Mouse (Mus musculus) thymus, postnatal 10 days (tissue): ENCODE measurements around the gene Rpp14.

Experiments
- DNase-seq, 2 experiments: peaks; one replicate each; pipeline ENCODE4 v3.0.0; 2021; ENCODE audit warnings: low spot score in 2 of 2

The Rpp14 gene

DNA sequence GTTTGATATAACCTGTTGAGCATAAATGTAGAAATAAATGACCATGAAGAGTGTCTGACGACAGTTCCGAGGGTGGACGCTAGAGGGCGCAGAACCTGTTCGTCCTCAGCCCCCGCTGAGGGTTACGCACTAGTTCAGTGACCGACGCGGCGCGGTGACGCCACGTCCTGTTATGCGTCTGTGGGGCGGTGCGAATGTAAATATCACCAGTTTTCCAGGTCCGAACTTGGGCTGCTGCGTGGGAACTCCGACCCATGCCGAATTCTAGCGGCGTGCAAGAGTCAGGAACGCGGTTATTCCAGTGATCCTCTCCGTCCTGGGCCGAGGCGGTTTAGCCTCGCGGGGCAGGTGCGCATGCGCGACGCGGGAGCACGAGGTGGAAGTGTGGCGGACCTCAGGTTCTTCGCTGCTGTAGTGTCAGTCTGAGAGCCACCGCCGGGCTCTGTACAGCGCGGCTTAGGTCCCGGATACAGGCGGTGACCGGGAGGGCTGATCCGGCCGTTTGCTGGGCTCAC, at the start of gene Rpp14:
Gene Rpp14 (plus strand): TSS at position 203 of the 515 bp plus-strand sequence.
- DNase-seq = peak; percentile 87 to 94

DNA sequence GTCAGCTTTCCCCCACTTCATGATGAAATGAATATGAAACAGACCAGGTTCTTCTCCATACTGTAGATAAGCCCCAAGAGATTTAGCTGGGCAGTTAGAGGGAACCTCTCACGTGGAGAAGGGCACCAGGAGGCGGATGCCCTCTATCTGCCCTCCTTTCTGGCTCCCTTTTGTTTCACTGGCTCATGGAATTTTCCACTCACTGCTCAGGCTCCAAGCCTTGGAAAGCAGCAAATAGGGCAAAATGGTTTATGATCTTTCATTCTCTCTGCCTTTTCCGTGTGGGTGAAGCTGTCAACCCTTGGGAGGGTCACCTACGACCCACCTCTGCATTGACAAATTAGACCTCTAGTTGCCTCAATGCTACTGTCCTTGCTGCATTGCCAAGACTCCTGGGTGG, 49.6 kb upstream of the Rpp14 start:
- no peak for DNase-seq

DNA sequence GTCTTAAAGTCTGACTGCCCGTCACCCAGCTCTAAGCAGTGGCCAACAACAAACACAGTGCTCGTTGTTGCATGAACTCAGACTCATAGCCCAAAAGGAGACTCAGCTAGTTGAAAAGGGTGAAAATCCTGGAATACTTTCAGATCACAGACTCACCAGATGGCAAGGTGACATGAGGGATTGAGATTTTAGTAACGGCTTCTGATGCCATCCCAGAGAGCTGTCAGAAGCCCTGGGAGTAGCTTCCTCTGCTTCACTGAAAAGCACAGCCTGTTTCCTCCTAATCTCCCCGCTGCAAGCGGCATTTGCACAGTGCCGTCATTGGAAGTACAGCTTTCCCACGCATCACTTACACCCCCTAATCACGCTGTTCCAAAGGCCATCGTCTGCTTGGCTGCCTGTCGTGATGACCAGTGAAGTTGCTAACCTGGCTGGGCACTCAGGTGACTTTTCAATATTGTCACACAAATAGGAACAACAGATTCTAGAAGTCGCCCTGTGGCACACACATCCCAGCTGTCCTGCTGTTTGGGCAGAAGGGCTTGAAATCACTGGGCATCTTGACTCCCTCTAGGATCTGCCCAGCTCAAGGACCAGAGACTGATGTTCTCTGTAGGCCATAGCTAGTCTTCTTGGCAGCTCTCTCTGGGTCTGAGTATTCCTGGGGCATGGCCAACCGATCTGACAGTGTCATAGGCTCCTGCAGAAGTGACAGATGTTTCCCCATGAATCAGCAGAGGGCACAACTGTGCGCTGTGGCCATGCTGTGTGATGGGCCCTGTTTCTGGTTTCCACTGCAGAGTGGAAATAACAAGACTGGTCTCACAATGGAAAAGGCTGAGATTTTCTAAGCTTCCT, 47.9 kb upstream of the Rpp14 start:
- DNase-seq = no peak

DNA sequence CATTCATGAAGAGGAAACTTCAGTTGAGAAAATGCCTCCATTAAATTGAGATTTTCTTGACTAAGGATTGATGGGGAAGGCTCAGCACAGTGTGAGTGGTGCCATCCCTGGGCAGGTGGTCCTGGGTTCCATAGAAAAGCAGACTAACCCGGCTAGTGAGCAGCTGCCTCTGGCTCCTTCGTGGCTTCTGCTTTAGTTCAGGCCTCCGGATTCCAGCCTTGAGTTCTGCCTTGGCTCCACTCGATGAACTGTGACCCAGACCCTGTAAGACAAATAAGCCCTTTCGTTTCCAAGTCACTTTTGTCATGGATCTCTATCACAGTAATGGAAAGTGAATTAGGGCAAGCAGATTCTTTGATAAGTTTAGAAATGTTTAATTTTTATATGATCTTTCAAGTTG, 45.6 kb upstream of the Rpp14 start:
- no peak for DNase-seq

DNA sequence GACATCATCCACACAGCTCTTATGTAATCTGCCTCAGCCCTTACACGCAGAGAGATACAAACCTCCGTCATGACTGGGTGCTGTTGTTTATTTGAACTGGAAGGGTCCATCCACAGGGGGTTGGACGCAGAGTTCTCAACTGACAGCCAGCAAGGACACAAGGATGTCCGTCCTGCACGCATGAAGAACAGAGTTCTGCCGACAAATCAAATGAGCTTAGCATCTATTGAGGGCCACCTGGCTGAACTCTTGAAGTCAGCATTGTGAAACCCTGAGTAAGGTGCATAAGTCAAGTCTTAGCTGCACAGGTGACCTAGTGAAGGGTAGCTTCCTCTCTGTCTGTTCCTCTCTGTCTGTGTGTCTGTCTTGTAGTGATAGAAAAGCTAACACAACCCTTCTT, 44.2 kb upstream of the Rpp14 start:
- no peak for DNase-seq

DNA sequence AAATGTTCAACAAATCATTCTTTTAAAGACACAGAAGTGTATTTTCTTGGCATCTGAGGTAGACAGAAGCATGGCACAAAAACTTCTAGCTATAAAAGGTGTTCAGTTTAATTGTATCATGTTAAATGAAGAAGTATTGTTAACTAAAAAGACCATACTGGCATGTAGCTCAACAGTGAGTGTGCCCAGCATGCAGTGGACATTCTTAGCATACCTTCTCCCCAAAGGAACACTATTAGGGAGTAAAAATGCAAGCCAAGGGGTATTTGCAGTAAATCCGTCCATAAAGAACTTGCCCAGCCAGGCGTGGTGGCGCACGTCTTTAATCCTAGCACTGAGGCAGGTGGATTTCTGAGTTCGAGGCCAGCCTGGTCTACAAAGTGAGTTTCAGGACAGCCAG, 43.8 kb upstream of the Rpp14 start:
- DNase-seq = no peak

DNA sequence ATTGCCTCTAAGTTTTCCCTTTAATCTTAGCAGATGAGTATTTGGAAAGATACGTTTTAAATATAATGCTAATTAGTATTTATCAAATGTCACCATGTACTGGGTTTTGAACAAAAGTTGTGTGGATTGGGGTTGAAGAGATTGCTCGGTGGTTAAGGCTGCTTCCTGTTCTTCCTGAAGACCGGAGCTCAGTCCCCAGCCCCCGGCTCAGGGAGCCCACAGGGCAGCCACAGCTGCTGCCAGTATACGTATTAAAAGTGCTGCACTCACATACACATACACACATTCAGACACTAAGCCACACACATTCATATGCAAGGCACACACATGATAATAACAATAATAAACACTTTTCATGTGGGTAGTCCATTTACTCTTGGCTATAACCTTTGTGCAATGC, 42.0 kb upstream of the Rpp14 start:
- no peak for DNase-seq

DNA sequence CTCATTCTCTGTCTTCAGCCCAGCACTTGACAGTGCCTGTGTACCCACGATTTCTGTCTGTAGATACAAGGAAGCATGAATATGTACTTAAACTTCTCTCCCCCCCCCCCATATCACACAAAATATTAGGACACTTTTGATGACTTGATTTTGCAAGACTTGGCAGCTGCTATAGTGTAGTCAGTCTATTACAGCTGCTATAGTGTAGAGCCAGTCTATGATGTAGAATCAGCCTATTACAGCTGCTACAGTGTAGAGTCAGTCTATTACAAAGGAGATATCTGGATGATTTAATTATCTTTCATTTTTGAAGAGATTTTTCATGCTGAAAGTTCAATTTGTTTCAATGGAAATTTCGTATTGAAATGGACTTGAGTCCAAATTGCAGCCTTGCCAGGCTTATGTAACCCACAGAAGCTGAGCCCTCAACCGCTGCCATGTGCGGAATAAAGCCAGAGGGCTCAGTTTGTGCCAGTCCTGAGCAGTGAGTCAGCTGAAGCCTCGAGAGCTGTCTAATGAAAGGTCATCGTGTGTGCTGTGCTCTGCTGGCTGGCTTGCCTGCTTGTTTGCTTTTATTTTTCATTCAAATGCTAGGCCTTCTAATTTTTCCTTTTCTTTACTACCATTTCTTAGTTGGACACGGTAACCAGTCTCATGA, 41.2 kb upstream of the Rpp14 start:
- DNase-seq = no peak

DNA sequence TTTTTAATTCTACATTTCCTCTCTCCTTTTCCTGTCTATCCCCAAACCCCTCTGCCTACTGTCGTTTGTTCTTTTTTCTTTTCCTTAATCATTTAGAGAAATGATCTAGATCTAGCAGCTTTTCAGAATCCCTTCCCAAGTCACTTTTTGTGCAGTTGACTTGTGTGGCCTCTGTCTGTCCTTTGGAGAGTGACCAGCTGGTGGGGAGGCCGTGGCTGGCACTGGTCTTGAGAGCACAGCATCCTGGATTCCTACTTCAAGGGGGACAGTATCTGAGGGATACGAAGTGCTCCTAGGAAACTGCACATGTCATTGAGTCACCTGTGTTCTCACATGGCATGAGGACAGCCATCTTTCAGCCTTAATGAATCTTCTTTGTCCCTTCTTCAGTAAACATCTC, 40.0 kb upstream of the Rpp14 start:
- no peak for DNase-seq

DNA sequence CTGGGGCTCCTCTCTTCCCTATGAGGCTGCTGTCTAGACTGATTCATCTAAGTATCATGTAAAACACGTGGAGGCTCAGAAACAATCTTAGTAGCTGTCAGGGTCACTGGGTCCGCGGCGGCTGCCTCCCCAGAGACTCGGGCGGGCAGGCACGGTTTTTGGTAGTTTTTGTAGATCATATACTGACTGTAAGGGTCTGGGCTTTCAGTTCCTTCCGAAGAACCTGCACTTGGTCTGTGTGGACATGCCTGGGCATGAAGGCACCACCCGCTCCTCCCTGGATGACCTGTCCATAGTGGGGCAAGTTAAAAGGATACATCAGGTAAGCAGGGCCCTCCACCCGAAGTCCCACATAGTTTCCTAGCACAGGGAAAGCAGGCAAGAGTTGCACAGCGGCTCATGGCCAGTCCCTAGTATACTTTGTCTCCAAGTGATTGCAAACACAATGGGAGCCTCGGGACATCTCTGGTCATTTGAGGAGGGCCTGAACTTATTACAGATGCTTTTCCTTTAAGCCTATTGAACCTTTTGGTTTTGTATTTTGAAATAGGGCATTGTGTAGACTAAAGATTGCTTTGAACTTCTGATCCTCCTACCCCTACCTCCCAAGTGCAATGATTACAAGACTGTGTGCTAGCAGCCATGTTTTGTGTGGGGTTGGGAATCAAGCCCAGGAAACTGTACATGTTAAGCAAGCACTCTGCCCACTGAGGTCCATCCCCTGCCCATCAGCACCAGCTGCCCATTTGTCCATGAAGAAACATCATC, 39.1 kb upstream of the Rpp14 start:
- no peak for DNase-seq

DNA sequence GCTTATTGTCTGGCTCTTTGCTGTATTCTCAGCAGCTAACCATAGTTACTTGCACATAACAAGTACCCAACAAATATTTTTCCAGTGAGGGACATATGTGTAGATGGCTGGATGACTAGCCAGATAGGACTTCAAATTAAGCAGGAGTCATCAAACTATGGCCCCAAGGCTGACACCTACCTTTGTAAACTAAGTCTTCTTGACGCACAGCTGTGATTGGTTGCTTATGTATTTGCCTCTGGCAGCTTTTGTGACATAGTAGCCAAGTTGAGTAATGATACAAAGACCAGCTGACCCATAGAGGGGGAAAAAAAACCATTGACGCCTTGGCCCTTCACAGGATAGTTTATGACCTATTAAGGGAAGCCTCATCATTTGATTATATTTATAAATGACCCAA, 38.0 kb upstream of the Rpp14 start:
- no peak for DNase-seq

DNA sequence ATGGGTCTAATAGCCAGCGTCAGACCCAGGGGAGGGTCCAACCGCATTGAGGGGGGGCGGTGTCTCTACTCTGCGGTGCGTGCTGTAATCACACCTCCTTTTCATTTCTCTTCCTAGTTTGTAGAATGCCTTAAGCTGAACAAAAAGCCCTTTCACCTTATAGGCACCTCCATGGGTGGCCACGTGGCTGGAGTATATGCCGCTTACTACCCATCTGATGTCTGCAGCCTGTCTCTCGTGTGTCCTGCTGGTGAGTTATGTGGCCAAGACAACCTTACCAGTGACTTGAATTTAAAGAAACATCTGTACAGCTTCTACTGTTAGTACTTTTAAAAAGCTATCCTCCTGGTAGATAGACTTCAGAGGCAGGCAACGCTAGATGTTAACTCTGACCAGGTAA, 37.6 kb upstream of the Rpp14 start:
- DNase-seq = no peak

DNA sequence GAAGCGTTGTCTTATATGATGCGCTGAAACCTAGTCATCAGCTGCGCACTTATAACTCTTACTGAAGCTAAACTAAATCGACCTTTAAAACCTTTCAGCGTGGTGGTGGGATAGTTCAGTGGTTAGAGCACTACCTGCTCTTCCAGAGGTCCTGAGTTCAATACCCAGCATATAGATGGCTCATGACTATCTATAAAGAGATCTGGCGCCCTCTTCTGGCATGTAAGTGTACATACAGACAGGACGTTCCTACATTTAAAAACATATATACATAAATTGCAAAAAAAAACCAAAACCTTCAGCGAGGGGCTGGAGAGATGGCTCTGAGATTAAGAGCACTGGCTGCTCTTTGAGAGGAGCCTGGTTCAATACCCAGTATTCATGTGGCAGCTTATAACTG, 35.8 kb upstream of the Rpp14 start:
- DNase-seq = peak in 1 of 2 experiments; percentile 35

DNA sequence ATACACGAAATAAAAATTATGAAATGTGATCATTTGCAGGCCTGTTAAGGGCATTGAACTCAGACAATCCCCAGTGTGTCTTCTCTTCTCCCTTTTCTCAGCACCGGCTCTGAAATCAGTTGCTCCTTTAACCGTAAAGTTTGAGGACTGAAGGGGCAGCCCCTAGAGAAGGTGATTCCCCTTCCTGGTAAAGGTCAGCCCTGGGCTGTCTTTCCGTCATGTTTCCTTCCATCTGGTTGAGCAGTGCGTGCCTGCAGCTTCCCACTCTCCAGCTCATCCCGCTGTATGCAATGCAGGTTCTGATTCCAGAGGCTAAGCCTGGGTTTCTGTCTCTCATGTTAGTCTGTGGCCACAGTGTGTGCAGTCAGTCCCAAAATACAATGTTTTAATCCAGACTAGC, 35.4 kb upstream of the Rpp14 start:
- no peak for DNase-seq

DNA sequence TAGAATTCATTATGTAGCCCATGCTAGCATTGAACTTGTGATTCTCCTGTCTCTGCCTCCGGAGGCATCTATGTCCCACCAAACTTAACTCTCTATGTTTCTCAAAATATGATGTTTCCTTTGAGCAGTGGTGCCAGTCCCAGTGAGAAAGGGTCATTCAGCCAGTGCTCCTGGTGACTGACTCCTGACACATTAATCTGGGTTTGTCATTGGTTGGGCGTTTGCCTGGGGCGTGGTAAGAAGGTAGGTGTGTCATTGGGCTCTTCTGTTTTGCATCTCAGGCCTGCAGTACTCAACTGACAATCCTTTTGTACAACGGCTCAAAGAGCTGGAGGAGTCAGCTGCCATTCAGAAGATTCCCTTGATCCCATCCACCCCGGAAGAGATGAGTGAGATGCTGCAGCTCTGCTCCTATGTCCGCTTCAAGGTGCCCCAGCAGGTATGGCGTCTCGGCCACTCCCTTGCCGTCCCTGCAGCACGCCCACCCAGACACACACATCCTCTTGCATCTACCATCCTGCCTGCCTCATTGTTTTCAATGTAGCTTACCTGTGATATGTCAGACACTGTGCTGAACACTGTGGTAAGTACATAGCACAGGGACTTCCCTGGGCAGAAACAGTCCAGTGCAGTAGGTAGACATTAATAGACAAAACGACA, 34.9 kb upstream of the Rpp14 start:
- DNase-seq = no peak

DNA sequence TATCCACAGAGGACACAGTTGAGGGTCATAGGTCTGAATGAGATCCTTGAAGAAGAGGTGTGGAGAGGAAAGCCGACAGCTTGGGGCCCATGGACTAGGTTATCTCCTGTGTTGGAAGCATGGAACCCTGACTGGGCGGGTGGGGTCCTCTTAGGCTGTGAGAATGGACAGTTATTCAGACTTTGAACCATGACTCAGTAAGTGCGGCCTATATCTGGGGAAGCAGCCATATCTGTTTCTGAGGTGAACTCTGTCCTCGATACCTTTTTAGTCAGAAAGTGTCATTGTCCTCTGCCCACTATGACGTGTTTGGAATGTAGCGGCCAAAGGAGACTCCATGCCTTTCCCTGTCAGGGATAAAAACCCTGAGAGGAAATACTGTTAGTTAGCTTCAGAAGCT, 33.3 kb upstream of the Rpp14 start:
- no peak for DNase-seq

DNA sequence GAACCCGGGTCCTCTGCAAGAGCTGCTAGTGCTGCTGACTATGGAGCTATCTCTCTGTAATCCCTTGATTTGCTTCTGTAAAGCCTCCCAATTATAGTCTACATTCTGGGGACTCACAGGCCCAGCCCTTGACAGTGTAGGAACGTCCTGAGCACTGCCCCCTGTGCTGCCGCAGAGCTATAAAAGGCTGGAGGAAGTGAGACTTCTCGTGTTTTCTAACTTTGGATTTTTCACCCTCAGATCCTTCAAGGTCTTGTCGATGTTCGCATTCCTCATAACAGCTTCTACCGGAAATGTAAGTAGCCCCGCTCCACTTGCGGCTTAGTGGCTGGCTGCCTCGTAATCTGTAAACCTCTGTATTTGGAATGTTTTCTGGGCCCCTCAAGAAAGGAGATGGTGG, 30.8 kb upstream of the Rpp14 start:
- no peak for DNase-seq

DNA sequence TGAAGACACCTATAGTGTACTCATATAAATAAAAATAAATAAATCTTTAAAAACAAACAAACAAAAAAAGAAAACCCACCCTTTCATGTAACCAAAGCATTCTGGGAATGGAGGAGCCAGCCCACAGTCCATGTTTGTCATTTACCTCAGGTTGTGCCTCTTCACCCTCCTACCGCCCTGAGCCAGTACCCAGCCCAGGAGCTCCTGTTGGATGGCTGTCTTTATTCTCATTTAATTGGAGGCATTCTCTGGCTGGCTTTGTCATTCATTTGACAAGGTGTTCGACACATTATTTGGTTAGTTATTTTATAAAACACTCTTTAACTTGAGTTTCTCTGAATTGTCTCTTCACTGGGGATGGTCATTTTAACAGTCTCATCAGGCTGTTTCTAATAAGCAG, 28.3 kb upstream of the Rpp14 start:
- DNase-seq = no peak

DNA sequence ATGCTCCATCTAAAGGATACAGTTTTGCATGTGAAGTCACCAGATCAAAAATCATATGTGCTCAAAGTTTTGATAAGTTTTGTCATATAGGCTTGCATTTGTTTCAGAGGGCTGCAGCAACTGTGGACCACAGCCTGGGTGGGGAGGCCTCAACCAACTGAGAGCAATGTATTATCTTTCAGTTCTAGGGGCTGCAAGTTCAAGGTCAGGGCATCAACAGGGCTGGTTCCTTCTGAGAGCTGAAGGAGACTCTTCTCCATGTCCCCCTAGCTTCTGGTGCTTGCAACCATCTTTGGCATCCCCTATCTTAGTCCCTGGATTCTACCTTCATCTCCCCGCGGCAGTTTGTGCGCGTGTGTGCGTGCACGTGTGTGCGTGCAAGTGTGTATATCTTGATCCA, 27.5 kb upstream of the Rpp14 start:
- no peak for DNase-seq

DNA sequence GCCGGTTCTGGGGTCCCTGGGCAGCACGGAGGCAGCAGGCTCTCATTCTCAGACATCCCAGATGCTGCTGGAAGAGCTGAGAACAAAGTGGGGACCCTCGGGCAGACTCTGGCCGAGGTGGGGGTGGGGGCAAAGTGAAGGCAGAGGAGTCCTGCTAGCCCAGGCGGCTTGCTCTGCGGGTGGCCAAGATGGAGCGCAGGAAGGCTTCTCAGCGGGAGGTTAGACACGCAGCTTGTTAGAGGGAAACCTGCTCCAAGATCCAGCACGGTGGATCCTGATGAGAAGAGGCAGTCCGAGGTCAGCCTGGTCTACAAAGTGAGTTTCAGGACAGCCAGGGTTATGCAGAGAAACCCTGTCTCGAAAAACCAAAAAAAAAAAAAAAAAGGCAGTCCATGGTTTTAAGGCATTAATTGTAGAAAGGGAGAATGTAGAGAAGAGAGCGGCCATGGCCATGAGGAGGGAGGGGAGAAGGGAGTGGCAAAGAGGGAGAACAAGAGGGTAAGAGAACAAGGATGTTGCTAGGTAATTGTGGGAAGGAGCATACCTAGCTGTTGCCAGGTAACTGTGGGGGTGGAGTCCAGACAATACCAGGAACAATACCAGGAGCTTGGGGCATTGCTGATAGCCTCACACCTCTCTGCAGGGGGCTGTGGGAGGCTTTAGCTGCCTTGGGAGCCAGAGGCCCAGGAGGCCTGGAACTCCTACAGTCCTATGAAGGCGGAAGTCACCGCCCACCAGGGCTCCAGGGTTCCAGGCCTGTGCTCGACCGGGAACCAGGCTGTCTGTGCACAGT, 25.7 kb upstream of the Rpp14 start:
- DNase-seq = no peak

DNA sequence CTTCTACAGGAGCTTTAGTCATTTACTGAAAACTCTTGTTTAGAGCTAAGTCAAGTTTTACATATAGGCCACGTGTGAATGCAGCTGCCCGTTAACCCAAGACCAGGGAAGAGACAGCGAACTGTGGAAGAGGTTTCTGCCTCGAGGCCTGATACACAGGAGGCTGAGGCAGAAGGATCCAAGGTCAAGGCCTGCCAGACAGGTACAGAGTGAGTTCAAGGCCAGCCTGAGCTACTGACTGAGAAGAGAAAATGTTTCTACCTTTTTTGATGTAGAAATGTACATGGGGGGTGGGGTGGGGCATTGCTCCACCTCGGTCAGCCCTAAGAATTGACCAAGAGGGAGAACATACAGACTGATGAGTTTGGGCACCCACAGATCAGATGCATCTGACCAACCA, 24.1 kb upstream of the Rpp14 start:
- DNase-seq = no peak
